Mouse (Mus musculus) heart, postnatal 14 days (tissue): ENCODE measurements at regions not wholly inside any gene's neighbourhood (a gene's known extent, or its start where the extent isn't known, plus 50 kb on each side); places are given as distances from the start of the nearest gene placed in this dataset.

Experiments used
- DNase-seq, 2 experiments: peaks; one replicate each; pipeline ENCODE4 v3.0.0; 2021 to 2022
- intact Hi-C: fragments of 180-260 bp; cut with DNase I; formaldehyde crosslinking; loops from one replicate; pipeline ENCODE4 v1.15.1; 2025

- intact Hi-C loops: no loop called here
- DNase-seq: peak in 1 of 2 experiments; percentile 1
Observed at GRCm38 (mm10) chr12:10571643-10572377, 181.2 kb downstream of the Rdh14 start.

DNA sequence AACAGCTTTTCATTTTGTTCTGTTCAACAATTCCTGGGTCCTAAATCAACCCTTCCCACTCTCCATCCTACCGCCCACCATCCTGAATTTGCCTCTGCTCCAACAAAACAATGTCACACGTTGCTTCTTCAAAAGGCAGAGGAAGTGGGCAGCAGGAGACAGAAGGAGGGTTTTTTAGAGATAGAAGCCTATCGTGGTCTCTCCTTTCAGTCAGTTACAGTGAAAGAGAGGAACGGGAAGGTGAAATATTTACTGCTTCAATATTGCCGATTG, 181.7 kb downstream of the Rdh14 start:
- intact Hi-C loops: no loop called here

GRCm38 (mm10) chr12:10573381-10573780, 182.8 kb downstream of the Rdh14 start:
- DNase-seq: no peak
- intact Hi-C loops: no loop called here

More for the DNA sequence above, 181.7 kb downstream of the Rdh14 start:
- no peak for DNase-seq

DNA sequence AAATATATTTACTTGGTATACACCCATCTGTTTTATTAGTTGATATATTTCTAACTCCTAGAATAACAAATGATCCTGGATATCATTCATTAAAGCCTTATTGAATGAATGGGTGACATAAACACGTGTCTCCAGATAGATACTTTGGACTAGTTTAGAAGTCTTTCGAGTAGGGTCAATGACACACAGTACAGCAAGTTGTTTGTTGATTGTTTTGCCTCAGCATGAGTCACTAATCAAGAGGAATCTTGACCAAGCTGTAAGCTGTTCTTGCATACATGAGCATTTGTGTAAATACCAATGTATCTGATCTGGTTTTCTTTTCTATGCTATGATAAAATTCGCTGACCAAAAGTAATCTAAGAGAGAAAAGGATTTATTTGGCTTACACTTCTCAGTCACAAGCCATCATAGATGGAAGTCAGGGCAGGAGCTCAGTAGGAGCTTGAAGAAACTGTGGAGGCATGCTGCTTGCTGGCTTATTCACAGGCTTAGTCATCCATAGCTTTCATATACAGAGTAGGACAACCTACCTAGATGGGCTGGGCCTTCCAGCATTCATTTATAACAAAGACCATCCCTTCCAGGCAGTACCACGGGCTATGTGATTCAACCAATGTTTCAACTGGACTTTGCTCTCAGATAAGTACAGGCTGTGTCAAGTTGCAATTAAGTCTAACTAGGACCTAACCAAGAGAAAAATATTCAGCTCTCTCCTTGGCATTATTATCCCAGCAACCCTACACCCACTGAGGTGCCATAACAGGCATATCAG, 192.5 kb downstream of the Rdh14 start:
- intact Hi-C loops: no loop called here
- no peak for DNase-seq

DNA sequence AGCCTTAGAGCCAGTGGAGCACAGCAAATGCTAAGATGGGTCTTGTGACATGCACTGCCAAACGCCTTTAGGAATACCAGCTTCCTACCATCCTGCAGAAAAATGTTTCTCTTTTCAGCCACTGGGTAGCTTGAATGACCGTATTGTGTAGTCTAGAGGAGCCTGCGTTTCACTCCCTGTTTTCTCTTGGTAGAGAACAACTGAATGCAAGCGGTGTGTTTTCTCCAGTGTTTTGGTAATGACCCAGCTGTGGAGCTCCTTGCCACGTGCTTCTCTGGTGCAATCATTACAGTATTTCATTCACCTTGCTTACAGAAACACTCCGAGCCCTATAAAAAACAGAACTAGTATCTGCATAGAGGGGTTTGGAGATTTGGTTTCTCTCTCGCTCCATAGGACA, 193.5 kb downstream of the Rdh14 start:
- intact Hi-C loops: no loop called here
- DNase-seq: no peak

DNA sequence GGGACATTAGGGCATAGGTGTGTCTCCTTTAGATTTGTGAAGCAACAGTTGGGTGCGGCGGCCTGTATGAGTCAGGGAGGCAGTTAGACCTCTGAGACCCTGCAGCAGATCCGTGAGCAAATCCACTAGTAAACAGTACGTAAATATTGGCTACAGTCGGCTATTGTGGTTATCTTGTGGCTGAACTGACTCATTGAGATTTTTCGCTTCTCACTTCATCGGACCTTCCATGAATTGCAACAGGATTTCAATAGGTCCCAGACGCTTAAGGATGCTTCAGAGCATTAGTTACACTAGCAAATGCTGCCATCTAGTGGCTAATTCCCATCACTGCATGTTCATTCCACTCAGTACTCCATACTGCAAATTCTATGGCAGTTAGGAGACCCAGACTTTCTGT, 199.0 kb downstream of the Rdh14 start:
- intact Hi-C loops: loop anchor here (2.0 to 5.0 kb wide), 2 partner anchors 1019 to 1537 kb away; partner anchors contain the start of gene Osr1
- DNase-seq: peak; percentile 45 to 68

DNA sequence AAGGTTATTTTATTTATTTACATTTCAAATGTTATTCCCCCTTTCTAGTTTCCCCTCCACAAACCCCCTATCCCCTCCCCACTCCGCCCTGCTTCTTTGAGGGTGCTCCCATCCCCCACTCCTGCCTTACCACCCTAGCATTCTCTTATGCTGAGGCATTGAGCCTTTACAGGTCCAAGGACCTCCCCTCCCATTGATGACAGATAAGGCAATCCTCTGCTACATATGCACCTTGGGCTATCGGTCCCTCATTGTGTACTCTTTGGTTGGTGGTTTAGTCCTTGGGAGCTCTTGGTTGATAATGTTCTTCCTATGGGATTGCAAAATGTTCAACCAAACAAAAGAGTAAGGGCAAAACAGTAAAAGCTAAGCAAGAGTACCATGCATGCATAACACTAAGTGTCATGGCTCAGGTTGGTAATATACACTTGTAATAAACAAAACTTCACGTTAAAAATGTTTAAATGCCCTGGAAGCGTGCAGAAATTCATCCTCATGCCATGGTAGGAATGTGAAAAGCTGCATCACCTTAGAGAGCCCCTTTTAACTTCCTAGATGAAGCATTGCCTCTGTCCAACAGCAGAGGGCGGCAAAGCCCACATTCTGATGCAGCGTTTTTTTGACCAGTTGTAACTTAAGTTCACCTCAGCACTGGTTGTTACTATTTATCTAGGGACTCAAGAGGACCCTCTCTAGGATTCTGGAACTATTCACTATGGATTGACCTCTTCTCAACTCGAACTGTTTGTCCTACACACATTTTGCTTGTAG, 207.6 kb downstream of the Rdh14 start:
- DNase-seq: peak; percentile 50 to 65
- intact Hi-C loops: loop anchor here (1.0 kb wide), 1 partner anchor 580 kb away; no protein-coding TSS in a partner anchor

GRCm38 (mm10) chr12:10600111-10600510, 209.5 kb downstream of the Rdh14 start:
- DNase-seq: no peak
- intact Hi-C loops: no loop called here

- intact Hi-C loops: no loop called here
- DNase-seq: no peak
Observed at GRCm38 (mm10) chr12:10618319-10618718, 227.7 kb downstream of the Rdh14 start.

DNA sequence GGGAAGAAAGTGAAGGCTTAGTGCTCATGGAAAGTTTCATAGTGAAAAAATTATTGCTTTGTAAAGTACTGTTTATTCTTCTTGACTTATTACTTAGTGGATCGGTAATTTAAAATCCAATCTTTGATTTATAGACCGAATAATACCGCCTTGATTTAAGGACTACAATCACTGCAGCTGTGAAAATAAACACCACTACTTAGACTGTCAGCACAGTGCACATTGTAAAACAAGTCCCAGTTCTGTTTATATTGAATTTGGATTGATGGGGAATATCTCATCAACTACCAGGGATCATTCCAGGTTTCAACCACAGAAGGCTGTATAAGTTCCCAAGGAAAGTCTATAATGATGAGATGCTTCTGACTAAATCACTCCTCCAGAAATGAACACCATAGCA, 230.0 kb downstream of the Rdh14 start:
- DNase-seq: no peak
- intact Hi-C loops: no loop called here

- DNase-seq: no peak
- intact Hi-C loops: no loop called here
Observed at GRCm38 (mm10) chr12:10638591-10638990, 248.0 kb downstream of the Rdh14 start.

- no peak for DNase-seq
- intact Hi-C loops: no loop called here
Observed at GRCm38 (mm10) chr12:10654466-10655184, 264.1 kb downstream of the Rdh14 start.

GRCm38 (mm10) chr12:10655185-10655544, 264.6 kb downstream of the Rdh14 start:
- intact Hi-C loops: no loop called here
- no peak for DNase-seq

DNA sequence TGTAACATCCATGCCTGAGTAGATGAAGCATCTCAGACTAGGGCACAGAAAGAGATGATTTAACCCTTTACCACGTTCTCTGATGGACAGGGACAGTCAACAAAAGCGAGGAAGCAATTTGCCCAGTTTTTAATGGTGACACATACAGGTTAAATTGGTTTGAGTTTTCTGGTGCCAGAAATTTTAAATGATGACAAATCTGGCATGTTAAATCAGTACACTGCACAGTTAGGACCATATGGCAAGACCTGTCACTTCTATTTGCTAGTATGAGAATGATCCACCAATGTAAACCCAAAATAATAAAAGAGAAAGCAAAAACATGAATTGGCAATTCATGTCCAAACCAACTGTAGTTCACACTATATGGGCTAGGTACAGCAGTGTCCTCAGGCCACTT, 268.3 kb downstream of the Rdh14 start:
- no peak for DNase-seq
- intact Hi-C loops: no loop called here

DNA sequence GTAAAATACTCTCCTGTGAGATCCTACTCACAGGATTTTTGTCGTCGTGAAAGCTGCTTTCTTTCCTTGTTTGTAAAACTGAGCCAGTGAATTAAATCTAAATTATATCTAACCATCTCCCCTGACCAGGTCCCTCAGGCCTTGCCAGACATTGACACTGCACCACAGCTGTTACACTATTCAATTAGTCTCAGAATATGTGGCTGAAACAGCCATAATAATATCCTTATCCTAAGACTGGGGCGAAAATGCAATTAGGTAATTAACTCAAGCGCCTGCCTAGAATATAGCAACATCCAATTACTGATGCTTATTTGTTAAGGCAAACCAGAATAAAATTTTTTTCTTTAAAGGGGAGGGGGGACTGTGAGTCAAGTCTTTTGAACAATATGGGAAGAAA, 296.2 kb downstream of the Rdh14 start:
- DNase-seq: no peak
- intact Hi-C loops: no loop called here
